Mouse (Mus musculus) liver, adult 2 months (tissue): ENCODE measurements around the gene Leprot.

Source experiments
- CTCF ChIP-seq: fragments of 200-500 bp; IDR thresholded peaks from 2 replicates; pipeline ENCODE4 v1.5.1; 2011; ENCODE audit warnings: low read depth, low read length, control low read depth
- POLR2A ChIP-seq: fragments of 200-500 bp; IDR thresholded peaks from 2 replicates; pipeline ENCODE4 v1.6.1; 2011; ENCODE audit warnings: low read length, control low read depth; ENCODE audit not compliant: insufficient read depth; ENCODE audit errors: extremely low read depth

DNA sequence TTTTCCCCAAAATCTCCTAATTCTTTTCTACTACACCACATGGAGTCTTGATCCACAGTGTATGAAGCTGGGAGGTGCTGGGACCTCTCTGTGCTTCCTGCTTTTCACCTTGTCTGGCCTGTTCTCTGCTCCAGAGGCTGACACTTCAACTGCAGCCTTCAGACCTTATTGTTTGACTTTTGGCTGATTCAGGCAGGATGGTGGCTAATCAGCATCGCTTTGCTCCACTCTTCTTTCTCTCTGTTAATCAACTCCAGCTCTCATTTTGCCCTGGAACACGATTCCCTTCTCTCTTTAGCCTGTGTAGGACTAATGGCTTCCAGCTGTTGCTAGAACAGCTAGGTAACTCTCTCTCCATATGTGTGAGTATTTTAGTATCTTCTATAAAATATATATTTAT is 59.7 kb downstream of the Leprot start:
- no peak for TF ChIP-seq CTCF
- no peak for TF ChIP-seq POLR2A
